Mouse (Mus musculus): ENCODE measurements around the gene Shisa9. TPM values are rescaled to one million over a fixed set of nuclear protein-coding genes. Genes with fewer than 3 reads are reported as not detected.

The Shisa9 gene
- polyA plus RNA-seq, 1 experiment from 2014 or later, result 3.9 TPM

DNA sequence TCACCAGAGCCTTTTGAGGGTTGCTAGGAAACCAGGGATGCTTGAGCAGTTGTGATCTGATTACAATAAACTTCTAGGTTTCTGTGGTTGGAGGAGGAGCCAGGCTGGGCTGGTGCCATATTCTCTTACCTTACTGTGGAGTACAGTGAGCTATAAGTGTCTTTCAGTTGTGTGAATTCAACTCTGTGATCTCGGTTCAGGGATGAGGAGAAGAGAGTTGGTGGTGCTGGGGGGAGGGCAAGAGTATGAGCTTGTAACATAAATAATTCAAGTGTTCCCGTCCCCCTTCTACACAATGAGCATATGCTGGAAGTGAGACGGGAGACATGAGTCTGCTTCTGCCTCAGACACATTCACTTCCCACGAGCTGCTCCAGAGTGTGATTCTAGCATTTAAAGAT is 30.6 kb downstream of the Shisa9 start:
- Histone ChIP-seq H3K79me2 (ENCODE audit: inconsistent target) (no peaks in the 10 kb centered on the region), H3K27ac (no peak overlapping the region)
- WGBS (ENCODE audit: missing documents), result 76% methylated on average over 4 of the region's 4 CpGs

DNA sequence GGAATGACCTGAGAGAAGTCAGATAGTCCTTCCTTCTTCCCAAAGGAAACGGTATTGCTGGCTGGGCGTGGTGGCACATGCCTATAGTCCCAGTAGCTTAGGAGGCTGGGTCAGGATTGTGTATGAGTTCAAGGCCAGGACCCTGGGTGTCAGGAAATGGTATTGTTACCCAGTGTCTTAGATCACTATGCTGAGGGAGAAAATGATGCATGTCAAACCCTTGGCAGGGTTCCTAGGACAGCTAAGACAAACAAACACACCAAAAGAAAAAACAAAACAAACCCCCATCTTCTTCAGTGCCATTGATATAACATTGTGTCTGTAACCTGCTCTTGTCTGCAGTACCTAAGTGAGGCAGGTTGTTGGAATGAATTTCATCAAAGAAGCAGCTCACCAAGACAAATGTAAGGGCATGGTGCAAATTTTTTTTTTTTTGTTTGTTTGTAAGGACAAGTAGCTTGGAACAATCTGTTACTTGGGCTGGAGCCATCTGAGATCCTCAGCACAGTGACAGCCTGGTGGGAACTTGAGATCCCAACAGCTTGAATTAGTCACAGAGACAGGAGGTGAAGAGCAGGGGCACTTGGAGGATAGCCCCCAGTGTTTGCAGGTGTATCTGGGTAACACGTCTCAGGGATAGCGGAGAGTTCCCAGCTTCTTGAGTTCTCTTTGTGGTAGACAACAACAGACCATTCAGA is 34.2 kb downstream of the Shisa9 start:
- 95% methylated on average over 4 of the region's 4 CpGs for WGBS (ENCODE audit: missing documents)
- no peak overlapping the region for H3K4me3 ChIP-seq (ENCODE audit: inconsistent target)
- no peaks in the 10 kb centered on the region for H3K79me2 ChIP-seq (ENCODE audit: inconsistent target)
- H3K36me3 ChIP-seq (ENCODE audit: inconsistent target), result no peaks in the 10 kb centered on the region
- H3K27ac ChIP-seq, result no peak overlapping the region

More for the DNA sequence above, 30.6 kb downstream of the Shisa9 start:
- Histone ChIP-seq H3K36me3 (ENCODE audit: inconsistent target) (no peaks in the 10 kb centered on the region), H3K4me3 (ENCODE audit: inconsistent target) (no peak overlapping the region)

DNA sequence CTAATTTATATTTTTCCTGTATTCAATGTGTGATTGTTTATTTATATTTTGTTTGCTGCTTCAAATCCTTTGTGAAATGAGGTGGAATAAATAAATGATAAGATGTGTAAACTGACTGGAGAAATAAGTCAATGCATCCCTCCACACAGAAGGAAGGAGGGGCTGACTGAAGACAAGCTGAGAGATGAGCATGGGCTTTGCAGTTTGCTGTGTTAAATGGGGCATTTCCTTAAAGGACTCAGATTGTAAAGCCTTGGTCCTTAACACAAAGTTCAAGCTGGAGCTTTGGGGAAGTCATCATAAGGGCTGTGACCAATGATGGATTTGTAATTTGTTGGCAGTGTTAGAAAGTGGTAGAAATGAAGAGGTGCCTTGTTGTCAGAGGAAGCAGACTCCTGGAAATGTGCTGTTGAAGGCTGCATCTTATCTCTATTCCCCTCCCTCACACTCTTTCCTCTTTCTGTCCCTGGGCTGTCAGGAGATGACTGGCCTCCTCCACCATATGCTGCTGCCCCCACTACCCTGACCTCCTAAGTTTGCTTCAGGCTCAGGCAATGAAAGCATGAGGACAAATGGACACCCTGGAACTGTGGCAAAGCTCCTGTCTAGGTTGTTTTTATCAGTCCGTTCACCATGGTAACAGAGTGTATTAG is 36.3 kb downstream of the Shisa9 start:
- 100% methylated on average over 1 of the region's 1 CpGs for WGBS (ENCODE audit: missing documents)
- no peak overlapping the region for H3K27ac ChIP-seq
- no peaks in the 10 kb centered on the region for H3K36me3 ChIP-seq (ENCODE audit: inconsistent target)
- H3K4me3 ChIP-seq (ENCODE audit: inconsistent target), result no peak overlapping the region
- H3K79me2 ChIP-seq (ENCODE audit: inconsistent target), result no peaks in the 10 kb centered on the region

DNA sequence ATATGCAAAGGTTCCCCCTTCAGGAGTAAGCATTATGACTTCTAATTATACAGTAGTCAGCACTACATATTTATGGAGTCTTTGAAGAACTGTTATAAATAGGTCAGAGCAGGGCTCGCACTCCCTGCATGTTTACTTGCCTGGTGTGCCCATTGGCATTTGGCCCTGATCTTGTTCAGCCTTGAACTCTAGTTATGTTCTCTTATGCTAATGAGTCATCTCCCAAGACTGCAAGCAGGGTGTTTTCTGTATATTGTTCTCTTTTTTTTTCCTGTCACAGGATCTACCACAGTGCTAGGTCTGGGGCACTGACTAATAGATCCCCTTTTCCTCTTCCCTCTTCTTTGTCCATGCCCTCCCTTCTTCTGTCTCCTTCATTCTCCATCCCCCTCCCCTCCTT is 48.5 kb downstream of the Shisa9 start:
- 30% methylated on average over 1 of the region's 1 CpGs for WGBS (ENCODE audit: missing documents)
- H3K79me2 ChIP-seq (ENCODE audit: inconsistent target), result no peaks in the 10 kb centered on the region
- H3K4me3 ChIP-seq (ENCODE audit: inconsistent target), result no peak overlapping the region
- peak overlapping the region; percentile 90 for H3K27ac ChIP-seq
- H3K36me3 ChIP-seq (ENCODE audit: inconsistent target), result no peaks in the 10 kb centered on the region

DNA sequence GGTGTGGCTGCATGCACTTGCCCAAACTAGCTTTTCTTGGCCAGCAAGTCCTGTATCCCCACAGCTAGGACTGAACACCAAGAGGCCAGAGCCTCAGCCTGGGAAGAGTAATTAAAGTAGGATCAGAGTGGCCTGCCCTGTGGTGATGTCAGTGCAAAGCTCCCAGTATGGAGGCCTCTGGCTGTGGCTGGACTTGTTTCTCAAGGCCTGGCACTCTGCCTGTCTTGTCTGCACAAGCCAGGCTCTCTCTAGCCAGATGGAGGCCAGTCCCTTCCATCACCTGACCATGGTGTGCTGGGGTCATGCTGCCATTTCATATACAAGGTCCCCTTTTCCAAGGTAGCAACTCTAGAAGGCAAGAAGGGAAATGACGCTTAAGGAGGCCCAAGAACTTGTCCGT is 51.0 kb downstream of the Shisa9 start:
- no peak overlapping the region for H3K4me3 ChIP-seq (ENCODE audit: inconsistent target)
- no peak overlapping the region for H3K27ac ChIP-seq
- H3K79me2 ChIP-seq (ENCODE audit: inconsistent target), result no peaks in the 10 kb centered on the region
- 92% methylated on average over 2 of the region's 2 CpGs for WGBS (ENCODE audit: missing documents)
- no peaks in the 10 kb centered on the region for H3K36me3 ChIP-seq (ENCODE audit: inconsistent target)

DNA sequence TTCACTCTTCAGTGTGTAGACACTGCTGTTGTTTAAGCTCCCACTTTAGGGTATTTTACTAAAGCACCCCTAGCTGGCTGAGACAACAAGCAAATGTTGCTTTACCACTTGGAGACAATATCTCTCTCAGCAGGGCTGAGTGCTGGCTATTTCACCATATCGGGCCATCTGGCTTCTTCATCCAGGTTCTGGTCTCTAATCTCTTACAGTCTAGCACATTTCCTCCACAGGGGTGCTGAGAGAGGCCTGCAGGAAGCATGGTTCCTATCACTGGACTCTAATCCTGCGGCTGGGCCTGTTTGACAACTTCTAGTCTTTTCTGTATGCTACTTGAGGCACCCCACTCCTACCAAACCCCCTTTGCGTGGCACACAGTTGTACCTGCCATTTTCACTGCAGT is 51.7 kb downstream of the Shisa9 start:
- 80% methylated on average over 3 of the region's 3 CpGs for WGBS (ENCODE audit: missing documents)
- H3K79me2 ChIP-seq (ENCODE audit: inconsistent target), result no peaks in the 10 kb centered on the region
- H3K36me3 ChIP-seq (ENCODE audit: inconsistent target), result no peaks in the 10 kb centered on the region
- H3K4me3 ChIP-seq (ENCODE audit: inconsistent target), result no peak overlapping the region
- no peak overlapping the region for H3K27ac ChIP-seq

DNA sequence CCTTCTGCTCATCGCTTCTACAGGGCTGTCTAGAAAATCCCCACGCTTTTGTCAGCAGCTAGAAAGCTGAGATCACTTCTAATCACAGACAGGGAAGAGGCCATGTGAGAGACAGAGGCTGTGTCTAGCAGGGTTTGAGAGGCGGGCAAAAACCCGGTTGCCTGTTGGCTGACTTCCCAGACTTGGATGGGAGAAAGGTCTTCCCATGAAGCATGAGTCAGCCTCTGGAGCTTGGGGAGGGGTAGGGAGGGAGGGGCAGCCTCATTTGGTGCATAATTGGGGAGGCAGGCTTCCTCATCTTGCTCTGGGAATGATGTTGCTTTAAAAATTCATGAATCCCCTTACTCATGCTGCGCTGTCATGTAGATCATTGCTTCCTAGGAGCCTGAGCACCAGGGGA is 57.0 kb downstream of the Shisa9 start:
- WGBS (ENCODE audit: missing documents), result 54% methylated on average over 5 of the region's 5 CpGs
- H3K36me3 ChIP-seq (ENCODE audit: inconsistent target), result no peaks in the 10 kb centered on the region
- peak overlapping the region; percentile 32 for H3K27ac ChIP-seq
- no peak overlapping the region for H3K4me3 ChIP-seq (ENCODE audit: inconsistent target)
- no peaks in the 10 kb centered on the region for H3K79me2 ChIP-seq (ENCODE audit: inconsistent target)

DNA sequence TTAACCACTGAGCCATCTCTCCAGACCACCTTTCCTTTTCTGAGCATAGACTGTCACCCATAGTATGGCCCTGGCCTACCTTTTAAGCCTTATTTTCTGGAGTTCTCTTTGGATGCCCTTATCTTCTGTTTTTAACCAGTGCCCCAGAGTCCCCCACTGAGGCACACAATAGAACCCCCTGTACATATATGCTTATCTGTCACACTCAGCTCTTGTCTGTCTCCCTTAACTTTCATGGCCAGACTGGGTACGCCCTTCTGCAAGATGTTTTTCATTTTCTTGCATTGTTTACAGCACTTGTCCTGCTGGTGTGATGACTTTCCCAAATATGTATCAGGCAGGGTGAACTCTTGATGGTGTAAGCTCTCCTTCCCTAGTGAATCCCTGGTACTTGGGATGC is 68.1 kb downstream of the Shisa9 start:
- Histone ChIP-seq H3K36me3 (ENCODE audit: inconsistent target) (no peaks in the 10 kb centered on the region), H3K4me3 (ENCODE audit: inconsistent target) (no peak overlapping the region), H3K79me2 (ENCODE audit: inconsistent target) (no peaks in the 10 kb centered on the region), H3K27ac (no peak overlapping the region)
- WGBS (ENCODE audit: missing documents), result 100% methylated on average over 1 of the region's 1 CpGs

DNA sequence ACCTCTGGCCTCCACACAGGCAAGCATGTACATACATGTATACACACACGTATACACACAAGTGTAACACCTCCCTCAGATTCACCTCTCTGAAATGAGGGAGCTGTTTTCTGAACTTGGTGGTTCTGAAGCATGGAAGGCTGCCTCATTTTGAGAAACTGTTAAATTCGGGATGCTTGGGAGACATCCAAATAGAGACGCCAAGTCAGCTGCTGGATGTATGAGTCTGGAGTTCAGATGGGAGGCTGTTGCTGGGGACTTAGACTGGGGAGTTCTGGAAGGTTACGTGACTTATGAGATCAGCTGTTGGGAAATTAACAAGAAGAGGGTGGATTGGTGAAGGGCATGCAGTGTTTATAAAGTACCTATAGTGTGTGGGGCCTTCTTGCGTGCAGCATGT is 88.7 kb downstream of the Shisa9 start:
- WGBS (ENCODE audit: missing documents), result 88% methylated on average over 5 of the region's 5 CpGs
- Histone ChIP-seq H3K27ac (no peak overlapping the region), H3K79me2 (ENCODE audit: inconsistent target) (no peaks in the 10 kb centered on the region), H3K36me3 (ENCODE audit: inconsistent target) (no peaks in the 10 kb centered on the region), H3K4me3 (ENCODE audit: inconsistent target) (no peak overlapping the region)

DNA sequence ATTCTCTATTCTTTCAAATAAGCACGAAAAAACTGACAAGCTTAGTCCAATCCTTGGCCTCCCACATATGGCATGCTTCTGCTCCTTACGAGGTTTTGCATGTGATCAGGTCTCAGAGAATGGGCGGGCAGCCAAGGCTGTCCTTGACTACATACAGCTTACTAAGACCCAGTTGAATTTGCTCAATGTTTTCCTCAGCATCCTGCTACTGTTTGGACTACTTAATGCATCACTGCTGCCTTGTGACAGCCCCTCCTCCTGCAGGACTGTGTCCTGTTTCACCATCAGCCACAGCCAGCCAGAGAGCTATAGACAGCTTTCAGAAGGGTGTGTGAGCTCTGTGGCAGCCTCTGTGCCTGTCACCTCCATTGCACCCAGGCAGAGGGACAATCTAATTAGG is 92.4 kb downstream of the Shisa9 start:
- Histone ChIP-seq H3K36me3 (ENCODE audit: inconsistent target) (no peaks in the 10 kb centered on the region), H3K79me2 (ENCODE audit: inconsistent target) (no peaks in the 10 kb centered on the region), H3K4me3 (ENCODE audit: inconsistent target) (no peak overlapping the region), H3K27ac (no peak overlapping the region)
- WGBS (ENCODE audit: missing documents), result 76% methylated on average over 3 of the region's 3 CpGs

DNA sequence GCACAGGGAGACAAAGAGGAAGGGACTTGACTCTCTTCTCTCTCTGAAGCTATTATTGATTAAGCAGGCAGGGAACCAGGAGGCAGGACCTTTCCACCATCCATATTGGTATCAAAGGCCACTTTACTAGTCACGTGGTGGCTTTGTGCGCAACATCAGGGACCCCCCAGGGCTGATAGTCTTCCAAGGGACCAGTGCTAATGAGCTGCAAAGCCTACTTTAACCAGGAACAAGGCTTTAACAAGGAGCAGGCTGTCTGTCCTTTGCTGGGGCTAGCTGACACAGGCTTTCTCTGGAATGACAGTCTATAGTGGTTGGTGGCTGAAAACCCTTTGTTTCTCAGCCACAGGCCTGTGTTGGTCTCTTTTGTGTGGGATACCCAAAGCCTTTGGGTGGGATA is 92.8 kb downstream of the Shisa9 start:
- WGBS (ENCODE audit: missing documents), result 94% methylated on average over 2 of the region's 2 CpGs
- no peak overlapping the region for H3K27ac ChIP-seq
- H3K36me3 ChIP-seq (ENCODE audit: inconsistent target), result no peaks in the 10 kb centered on the region
- no peak overlapping the region for H3K4me3 ChIP-seq (ENCODE audit: inconsistent target)
- no peaks in the 10 kb centered on the region for H3K79me2 ChIP-seq (ENCODE audit: inconsistent target)

DNA sequence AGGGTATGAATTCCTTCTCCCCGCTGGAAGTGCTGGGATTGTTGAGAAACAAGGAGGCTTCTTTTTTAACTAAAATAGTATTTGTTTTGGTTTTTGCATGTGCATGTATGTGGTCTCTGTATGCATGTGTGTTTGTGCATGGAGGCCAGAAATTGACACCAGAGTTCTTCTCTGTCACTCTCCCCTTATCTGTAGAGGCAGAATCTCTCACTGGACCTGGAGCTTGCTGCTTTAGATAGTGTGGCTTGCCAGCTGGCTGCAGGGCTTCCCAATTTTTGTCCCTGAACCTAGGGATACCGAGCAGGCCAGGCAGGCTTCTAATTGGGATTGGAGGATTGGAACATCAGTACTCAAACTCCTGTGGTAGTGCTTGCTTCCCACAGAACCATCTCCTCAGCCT is 99.2 kb downstream of the Shisa9 start:
- Histone ChIP-seq H3K27ac (no peak overlapping the region), H3K36me3 (ENCODE audit: inconsistent target) (no peaks in the 10 kb centered on the region), H3K79me2 (ENCODE audit: inconsistent target) (no peaks in the 10 kb centered on the region), H3K4me3 (ENCODE audit: inconsistent target) (no peak overlapping the region)
- 100% methylated on average over 2 of the region's 2 CpGs for WGBS (ENCODE audit: missing documents)

DNA sequence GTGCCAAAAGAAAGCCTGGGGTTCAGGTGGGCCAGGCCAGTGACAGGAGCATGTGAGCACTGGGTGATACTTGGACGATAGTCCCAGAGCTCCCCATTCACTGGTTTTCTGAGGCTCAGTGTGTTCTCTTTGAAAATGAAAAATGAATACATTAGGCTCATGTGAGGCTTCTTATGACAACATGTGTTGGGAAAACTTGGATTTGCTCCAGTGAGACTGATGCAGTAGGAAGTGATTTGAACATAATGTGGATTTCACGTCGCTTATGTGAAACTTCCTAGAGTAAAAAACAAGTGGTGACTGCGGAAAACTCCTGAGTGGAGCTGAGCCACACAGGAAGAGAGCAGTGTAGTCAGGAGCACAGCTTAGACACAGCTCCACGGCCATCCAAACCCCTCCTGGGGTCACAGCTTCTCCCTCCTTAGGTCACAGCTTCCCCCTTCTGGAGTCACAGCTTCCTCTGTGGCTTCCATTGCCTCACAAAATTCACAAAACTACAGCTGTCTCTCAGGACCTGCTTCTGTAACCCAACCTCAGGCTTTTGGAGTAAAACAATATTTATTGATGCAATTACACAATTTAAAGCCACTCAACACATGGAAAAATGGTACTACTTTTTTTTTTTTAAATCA is 106.8 kb downstream of the Shisa9 start:
- peak overlapping the region; percentile 31 for H3K27ac ChIP-seq
- H3K79me2 ChIP-seq (ENCODE audit: inconsistent target), result no peaks in the 10 kb centered on the region
- H3K4me3 ChIP-seq (ENCODE audit: inconsistent target), result no peak overlapping the region
- 21% methylated on average over 5 of the region's 5 CpGs for WGBS (ENCODE audit: missing documents)
- H3K36me3 ChIP-seq (ENCODE audit: inconsistent target), result no peaks in the 10 kb centered on the region

DNA sequence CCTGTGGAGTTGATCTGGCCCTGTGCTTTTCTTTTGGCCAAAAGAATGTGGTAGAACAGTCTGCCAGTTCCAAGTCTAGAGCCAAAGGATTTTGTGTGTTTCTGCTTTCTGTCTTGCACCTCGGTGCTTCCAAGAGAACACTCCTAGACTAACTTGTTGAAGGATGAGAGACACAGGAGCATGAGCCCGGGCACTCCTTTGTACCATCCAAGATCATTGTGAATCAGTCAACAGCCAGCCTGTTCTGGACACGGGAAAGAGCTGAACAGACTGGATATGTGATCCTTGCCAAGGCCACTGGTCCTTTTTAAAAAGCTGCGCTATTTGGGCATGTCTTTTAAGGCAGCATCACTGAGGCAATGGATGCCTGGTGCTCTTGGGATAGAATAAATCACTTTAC is 109.3 kb downstream of the Shisa9 start:
- Histone ChIP-seq H3K27ac (no peak overlapping the region), H3K4me3 (ENCODE audit: inconsistent target) (no peak overlapping the region), H3K79me2 (ENCODE audit: inconsistent target) (no peaks in the 10 kb centered on the region), H3K36me3 (ENCODE audit: inconsistent target) (no peaks in the 10 kb centered on the region)
- 92% methylated on average over 4 of the region's 4 CpGs for WGBS (ENCODE audit: missing documents)

DNA sequence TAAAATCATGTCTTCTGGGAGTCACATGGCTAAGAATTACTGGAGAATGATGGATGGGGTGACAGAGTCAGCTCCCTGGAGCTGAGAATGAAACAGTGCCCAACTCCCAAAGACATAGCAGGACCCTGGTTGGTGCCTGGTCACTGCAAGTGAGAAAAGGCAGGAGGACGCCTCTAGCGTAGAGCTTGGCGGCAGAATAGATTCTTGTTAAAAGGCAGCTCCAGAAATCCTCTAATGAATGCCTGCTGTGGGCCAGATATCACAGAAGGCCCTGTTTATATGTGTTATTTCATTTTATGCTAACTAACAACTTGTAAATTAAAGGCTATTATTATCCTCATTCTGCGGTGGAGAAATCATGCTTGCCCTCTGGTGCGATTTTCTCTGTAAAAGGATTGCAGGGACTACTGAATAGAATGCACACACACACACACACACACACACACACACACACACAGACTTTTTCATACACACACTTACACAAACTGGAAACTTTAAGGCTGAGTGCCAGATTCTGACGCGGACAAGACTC is 110.9 kb downstream of the Shisa9 start:
- H3K27ac ChIP-seq, result no peak overlapping the region
- no peak overlapping the region for H3K4me3 ChIP-seq (ENCODE audit: inconsistent target)
- 95% methylated on average over 7 of the region's 7 CpGs for WGBS (ENCODE audit: missing documents)
- no peaks in the 10 kb centered on the region for H3K79me2 ChIP-seq (ENCODE audit: inconsistent target)
- H3K36me3 ChIP-seq (ENCODE audit: inconsistent target), result no peaks in the 10 kb centered on the region

Measured in macrophage (primary cell).